Mouse (Mus musculus) heart, postnatal 0 days (tissue): Measurements from ENCODE around the gene Frem3.

Source experiments
- CTCF ChIP-seq: IDR thresholded peaks from 2 replicates; pipeline ENCODE4 v1.5.1; 2016; ENCODE audit warnings: antibody characterized with exemption, control low read depth, low read depth
- EP300 ChIP-seq: IDR thresholded peaks from 2 replicates; pipeline ENCODE4 v1.6.1; 2016; ENCODE audit warnings: antibody characterized with exemption, low read depth

GRCm38 (mm10) chr8:80663476-80663875 lies 52.6 kb downstream of the Frem3 start:
- no peak for TF ChIP-seq CTCF
- no peak for TF ChIP-seq EP300
